Mouse (Mus musculus): ENCODE data around the gene Paqr3.
A peak's percentile ranks its signal among the peaks of the same experiment; 100 is the strongest.

The Paqr3 gene

DNA sequence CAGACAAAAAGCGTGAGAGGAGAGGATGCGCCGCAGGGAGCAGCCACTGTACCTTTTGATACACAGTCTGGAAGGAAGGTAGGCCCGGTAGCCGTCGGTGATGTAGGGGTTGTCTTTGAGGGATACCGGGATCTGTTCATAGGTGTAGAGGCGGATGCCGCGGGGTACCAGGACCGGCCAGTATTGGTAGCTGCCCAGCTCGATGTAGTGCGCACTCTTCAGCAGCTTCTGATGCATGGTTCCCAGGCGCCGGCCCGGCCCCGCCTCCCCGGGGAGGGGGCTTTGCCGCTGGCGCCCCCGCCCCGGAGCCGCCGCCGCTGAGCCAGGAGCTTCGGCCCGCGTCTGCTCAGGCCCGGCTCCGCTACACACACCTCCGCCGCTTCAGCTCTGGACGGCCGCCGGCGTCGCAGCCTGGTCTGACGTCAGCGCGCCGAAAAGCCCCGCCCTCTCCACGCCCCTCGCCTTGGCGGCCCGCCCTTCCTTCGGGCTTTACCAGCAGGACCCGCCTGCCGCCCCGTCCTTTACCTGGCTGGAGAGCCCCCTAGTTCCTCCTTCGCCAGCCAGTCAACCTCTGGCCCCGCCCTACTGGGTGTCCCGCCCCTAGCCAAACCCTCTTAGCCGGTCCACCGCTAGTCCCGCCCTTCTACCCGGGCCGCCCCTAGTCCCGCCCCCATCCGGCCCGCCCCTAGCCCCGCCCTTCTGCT is at the start of gene Paqr3:
Gene Paqr3 (minus strand): TSS at position 390 of the 704 bp plus-strand sequence.
- peak; percentile 99 for DNase-seq

- DNase-seq, result no peak
These were observed 43.3 kb upstream of the Paqr3 start for GRCm38 (mm10) chr5:97154688-97155087.

- no peak for DNase-seq
These were observed 23.9 kb upstream of the Paqr3 start for GRCm38 (mm10) chr5:97135331-97135730.

DNA sequence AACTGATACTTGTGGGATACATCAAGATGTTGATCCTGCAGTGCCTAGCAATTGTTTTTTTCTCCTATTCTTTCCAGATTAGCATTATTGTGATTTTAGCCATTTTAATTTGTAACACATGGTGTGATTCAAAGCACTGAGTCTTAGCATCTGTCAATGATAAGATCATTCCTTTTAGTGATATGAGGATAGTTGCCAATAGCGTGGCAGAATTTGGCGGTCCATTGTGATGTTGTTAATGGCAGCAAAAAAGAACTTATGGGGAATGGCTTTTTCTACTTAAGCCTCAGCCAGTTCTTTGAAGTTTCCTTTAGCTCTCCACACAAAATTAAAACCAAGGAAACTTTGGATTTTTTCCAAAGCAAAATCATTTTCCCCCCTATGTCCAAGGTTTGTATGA is 18.2 kb upstream of the Paqr3 start:
- no peak for DNase-seq

DNA sequence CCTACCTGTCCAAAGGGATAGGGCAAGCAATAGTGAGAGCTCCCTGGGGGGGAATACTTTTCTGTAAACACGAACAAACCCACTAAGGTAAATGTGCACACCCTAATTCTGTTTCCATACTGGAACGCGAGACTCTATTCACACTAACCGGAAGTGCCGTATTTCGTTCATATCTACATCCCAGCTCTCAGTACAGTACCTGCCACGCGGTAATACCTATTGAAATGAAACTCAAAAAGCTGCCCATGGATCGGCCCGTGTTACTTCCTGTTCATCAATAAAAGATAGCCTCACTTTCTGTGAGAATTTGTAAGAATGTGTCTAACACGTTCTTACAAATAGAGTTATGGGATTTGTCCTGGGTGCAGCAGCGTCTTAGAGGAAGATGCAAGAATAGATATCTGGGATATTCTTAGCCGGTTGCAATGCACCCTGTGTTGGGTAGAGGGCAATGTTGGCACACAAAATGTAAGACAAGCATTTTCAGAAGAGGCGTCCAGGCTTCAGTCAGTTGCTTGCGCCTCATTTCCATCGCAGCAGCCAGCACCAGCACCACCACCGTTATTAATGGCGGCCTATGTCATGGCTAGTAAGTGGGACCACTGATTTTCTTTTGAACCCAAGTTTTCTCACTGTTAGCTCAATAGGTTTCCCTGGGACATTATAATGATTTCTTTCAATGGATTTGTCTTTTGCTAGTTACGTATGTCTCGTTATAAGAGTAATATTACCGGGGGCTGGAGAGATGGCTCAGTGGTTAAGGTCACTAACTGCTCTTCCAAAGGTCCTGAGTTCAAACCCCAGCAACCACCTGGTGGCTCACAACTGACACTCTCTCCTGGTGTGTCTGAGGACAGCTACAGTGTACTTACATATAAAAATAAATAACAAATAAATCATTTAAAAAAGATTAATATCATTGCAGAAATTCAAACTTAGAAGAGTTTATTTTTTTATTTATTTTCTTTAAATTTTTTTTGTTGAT is 17.1 kb upstream of the Paqr3 start:
- peak; percentile 48 for DNase-seq

DNA sequence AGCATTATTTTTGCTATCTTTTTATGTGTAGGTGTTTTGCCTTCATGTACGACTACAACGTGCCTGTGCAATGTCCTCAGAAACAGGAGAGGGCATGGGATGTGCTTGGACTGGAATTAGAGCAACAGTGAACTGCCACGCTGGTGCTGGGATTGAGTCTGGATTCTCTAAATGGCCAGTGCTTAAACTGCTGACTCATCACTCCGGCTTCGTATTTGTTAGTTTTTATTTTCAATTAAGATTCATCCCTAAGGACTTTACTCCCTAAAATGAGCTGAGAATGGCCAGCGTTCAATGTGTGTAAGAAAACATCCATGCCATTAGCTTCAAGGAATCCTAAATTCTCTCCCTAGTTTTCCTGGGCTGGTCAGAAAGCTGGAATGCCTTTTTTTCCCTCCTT is 15.9 kb upstream of the Paqr3 start:
- no peak for DNase-seq

GRCm38 (mm10) chr5:97126005-97126404 is 14.6 kb upstream of the Paqr3 start:
- DNase-seq, result no peak

GRCm38 (mm10) chr5:97125459-97125970 is 14.1 kb upstream of the Paqr3 start:
- DNase-seq, result no peak

DNA sequence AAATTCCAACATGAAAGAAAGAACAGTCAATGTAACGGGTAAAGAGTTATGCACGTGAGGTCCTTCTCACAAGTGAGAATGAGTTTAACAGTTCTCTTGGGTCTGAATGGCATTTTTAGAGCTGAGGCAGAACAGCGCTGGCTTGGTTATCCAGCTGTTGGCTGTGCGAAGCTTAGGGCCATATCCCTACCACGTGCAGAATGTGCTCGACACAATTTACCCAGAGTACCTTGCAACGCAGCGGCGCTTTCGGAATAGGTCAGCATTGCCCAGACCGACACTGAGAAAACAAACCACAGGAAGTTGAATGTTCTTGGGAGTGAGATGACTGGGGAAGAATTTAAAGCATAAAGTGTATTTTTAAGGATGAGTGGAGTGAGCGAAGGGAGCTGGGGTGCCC is 13.6 kb upstream of the Paqr3 start:
- DNase-seq, result no peak

DNA sequence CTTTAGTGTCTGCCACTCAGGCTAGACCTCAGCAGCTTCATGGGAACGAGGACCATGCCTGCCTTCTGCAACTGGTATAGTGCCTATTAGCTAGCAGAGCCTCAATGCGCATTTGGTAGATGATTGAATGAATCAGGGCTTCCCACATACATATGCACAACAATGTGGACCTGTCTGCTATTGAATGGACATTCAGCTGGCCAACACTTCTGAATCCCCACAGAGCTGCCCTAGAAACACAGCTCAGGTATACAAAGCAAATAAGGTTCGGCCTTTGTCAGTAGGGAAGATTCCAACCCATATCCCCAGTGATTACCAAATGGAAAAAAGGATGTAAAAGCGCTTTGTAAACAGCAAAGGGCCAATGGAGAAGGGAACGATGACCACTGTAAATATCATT is 699 bp downstream of the Paqr3 start:
- no peak for DNase-seq

GRCm38 (mm10) chr5:97110133-97110532 is 1.3 kb downstream of the Paqr3 start:
- DNase-seq, result no peak

DNA sequence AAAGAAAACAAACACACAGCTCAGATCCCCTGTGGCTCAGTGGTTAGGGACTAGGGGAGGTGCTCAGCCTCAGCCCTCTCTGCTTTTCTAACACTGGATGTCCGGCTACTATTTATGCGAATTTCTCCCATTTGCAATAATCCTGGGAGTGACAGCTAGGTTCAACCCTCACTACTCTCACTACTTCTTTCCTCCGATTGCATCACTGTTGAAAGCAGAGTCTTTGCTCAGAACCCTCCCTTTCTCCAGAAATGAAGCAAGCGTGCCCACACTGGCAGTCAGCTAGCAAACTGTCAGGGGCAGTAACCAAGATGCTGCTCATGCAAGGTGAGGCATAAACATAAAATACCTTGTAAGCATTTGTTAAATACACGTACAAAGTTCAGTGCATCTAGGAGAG is 3.1 kb downstream of the Paqr3 start:
- no peak for DNase-seq

DNA sequence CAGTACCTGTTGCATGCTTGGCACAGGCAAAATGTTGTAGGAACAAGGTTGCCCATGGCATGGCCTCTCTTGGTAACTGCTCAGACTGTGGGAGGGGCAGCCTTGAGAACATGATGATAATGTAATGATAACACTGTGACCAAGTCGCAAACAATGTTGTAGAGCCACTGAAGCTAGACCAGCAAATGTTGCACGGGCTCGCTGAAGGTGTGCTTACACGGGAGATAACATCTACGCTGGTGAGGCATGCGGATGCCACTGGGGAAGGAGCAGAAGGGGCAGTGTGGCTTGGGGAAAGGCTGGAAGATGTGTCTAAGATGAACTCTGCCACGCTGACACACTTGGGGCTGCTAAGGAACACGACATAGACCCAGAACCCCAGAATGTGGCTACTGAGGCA is 11.4 kb downstream of the Paqr3 start:
- DNase-seq, result no peak

GRCm38 (mm10) chr5:97097631-97098041 is 13.8 kb downstream of the Paqr3 start:
- DNase-seq, result no peak

DNA sequence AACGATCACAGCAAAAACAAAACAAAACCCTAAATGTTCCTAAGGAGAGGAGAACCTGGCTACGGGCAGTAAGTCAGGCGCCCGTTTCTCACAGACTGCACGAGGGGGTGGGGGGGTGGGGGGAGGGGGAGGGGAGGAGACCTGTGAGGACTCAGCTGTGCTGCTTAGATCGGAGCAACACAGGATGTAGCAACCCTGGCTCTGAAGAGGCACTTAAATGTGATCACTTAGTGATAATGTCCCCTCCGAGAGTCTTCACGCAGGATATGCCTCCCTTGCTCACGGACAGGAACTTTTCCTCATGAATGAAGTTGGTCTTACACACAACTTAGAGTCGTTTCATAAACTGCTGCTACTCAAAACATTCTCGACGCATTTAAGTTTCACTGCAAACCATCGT is 16.1 kb downstream of the Paqr3 start:
- no peak for DNase-seq

- no peak for DNase-seq
These were observed 18.4 kb downstream of the Paqr3 start for GRCm38 (mm10) chr5:97092970-97093369.

GRCm38 (mm10) chr5:97090034-97090784 is 21.2 kb downstream of the Paqr3 start:
- peak; percentile 16 for DNase-seq

DNA sequence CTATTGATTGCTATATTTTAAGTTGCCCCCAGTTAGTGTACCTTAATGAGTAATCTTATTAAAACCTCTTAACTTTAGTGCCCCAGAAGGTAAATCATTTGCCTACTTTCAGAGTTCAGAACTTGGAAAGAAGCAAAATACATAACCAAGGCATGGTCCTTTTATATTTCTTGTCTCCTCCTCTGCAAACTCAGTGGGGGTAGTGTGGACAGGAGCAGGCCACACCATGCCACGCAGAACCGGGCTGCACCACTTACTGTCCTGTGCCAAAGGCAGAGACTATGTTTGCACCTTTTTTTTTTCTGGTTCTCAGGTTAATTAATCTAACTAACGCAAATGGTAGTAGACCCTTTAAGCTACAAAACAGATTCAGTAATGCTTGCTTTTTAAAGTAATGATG is 22.0 kb downstream of the Paqr3 start:
- no peak for DNase-seq

DNA sequence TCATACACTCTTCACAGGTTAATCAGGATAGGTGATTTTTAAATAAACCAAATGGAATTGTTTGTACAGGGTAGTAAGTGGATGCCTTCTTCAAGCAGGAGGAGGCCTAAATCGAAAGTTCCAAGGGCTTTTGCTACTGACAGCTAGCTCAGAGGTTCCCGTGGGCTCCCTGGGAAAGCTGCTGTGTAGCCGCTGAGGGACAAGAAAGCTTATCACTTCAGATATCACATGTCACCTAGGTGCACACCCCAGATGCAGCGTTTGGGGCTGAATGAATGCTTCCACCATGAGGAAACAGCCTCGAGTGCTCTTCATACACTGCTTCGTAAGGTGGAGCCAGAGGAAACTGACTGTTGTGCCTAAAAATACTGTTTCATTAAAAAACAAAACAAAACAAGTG is 23.2 kb downstream of the Paqr3 start:
- no peak for DNase-seq

- DNase-seq, result no peak
These were observed 23.6 kb downstream of the Paqr3 start for GRCm38 (mm10) chr5:97087746-97088145.

DNA sequence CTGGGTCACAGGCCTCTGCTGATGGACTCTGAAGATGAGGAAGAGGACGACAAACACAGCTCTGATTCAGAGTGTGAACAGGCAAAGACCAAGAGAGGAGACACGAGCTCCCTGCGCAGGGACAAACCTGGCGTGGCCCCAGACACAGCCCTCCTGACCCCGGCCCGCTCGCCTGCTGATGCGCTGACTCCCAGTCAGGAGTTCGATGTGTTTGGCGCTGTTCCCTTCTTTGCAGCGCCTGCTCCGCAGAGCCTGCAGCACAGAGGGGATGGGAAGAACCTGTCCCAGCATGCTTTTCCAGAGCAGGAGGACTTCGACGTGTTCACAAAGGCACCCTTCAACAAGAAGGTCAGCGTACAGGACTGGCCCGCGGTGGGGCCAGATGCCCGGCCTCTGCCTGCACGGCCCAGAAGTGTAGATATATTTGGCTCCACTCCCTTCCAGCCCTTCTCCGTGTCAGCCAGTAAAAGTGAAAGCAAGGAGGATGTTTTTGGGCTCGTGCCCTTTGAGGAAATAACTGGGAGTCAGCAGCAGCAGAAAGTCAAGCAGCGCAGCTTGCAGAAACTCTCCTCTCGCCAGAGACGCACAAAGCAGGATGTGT is 24.3 kb downstream of the Paqr3 start:
- peak; percentile 22 for DNase-seq

GRCm38 (mm10) chr5:97085071-97085470 is 26.3 kb downstream of the Paqr3 start:
- DNase-seq, result no peak

GRCm38 (mm10) chr5:97084541-97084940 is 26.9 kb downstream of the Paqr3 start:
- DNase-seq, result no peak

Data from kidney, adult 18-20 months (tissue).